In the genomic region with DNA sequence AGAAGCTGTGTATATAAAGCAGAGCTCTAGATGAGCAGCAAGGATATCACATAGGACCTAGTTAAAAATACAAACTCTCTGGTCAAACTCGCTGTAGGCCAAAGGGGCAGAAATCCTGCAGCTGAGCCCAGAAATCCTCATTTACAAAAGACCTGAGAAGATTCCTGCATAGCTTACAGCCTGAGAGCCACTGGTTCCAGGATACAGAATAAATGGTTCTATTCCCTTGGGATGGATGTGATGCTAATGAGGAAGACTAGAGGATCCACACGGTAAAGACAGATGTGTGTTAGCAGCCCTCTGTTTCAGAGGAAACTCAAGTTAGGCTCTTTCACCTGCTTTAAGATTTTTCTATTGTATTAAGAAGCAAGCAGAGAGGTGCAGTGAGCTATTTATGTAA, we compare ENCODE assay signal across 28 mouse cellular contexts.
DNase-seq lines count a peak whose midpoint lies in the region; ATAC-seq and TF ChIP-seq lines count a peak whose summit lies in the region.
"Had no signal": no experiment of that assay in that cellular context is flagged by ENCODE, and none has a peak within 500 bp of the region (broad histone marks: within the 10 kb centered on the region; RNA-seq: fewer than 3 reads in every experiment).

No protein-coding gene starts in this region.

- no peaks in the 10 kb centered on the region for H3K27me3 ChIP-seq in midbrain, embryonic 12.5 days
- H3K27me3 ChIP-seq in midbrain, embryonic 10.5 days (ENCODE audit: low read depth, poor library complexity, severe bottlenecking), result no peaks in the 10 kb centered on the region
- H3K27me3 ChIP-seq in hindbrain, embryonic 12.5 days, result no peaks in the 10 kb centered on the region
- H3K27me3 ChIP-seq: CH12.LX; embryonic facial prominence, embryonic 15.5 days; heart, embryonic 12.5 days; kidney, embryonic 15.5 days; limb, embryonic 12.5 days had no signal

- H3K4me3 ChIP-seq in midbrain, embryonic 12.5 days, result no peak overlapping the region
- H3K4me3 ChIP-seq in midbrain, embryonic 10.5 days, result no peak overlapping the region
- no peak overlapping the region for H3K4me3 ChIP-seq in hindbrain, embryonic 12.5 days
- no peak overlapping the region for H3K4me3 ChIP-seq in olfactory bulb, adult 2 months (ENCODE audit: insufficient read depth, low read depth, low read length)
- H3K4me3 ChIP-seq: embryonic facial prominence, embryonic 15.5 days; heart, embryonic 12.5 days; kidney, embryonic 15.5 days; limb, embryonic 12.5 days had no signal

- H3K4me2 ChIP-seq in midbrain, embryonic 12.5 days (replicated peaks), result no peak overlapping the region
- no peak overlapping the region for H3K4me2 ChIP-seq in hindbrain, embryonic 12.5 days (replicated peaks)
- H3K4me2 ChIP-seq: embryonic facial prominence, embryonic 15.5 days; heart, embryonic 12.5 days; kidney, embryonic 15.5 days; limb, embryonic 12.5 days; liver, embryonic 11.5 days had no signal

- DNase-seq in midbrain, embryonic 10.5 days (ENCODE audit: low spot score), result no peak
- peak; percentile 33 for DNase-seq in mesoderm, embryonic 11.5 days (ENCODE audit: low read depth, low spot score)
- DNase-seq in spleen, postnatal 10 days (ENCODE audit: low spot score in 2 of 2), result no peak
- DNase-seq in gastrocnemius, postnatal 10 days, result no peak
- DNase-seq: adrenal gland, adult 2 months; B cell, adult 2 months; cerebellum, adult 11-12 months; cerebellum, postnatal 25 days; gastrocnemius, postnatal 14 days; heart, adult 18-20 months; heart, postnatal 10 days; layer of hippocampus, adult 9-11 months; liver, postnatal 0 days; thymus, adult 18-20 months; thymus, postnatal 36 days had no signal

- ATAC-seq in midbrain, embryonic 12.5 days (ENCODE audit: low FRiP score, low read depth), result peak; percentile 76
- 0 out of 2 replicates have a peak, but pooled peaks have one; percentile 63 for ATAC-seq in hindbrain, embryonic 12.5 days (ENCODE audit: low FRiP score)
- ATAC-seq: forebrain, embryonic 16.5 days; intestine, postnatal 0 days; liver, postnatal 0 days; lung, postnatal 0 days had no signal

- peaks cover 12% of the 10 kb centered on the region; the same call in 1 of the 2 replicates for H3K4me1 ChIP-seq in midbrain, embryonic 12.5 days
- peaks cover 18% of the 10 kb centered on the region for H3K4me1 ChIP-seq in midbrain, embryonic 10.5 days
- peaks cover 9% of the 10 kb centered on the region; the same call in 1 of the 2 replicates for H3K4me1 ChIP-seq in hindbrain, embryonic 12.5 days
- peaks cover 7% of the 10 kb centered on the region; the same call in 1 of the 2 replicates for H3K4me1 ChIP-seq in olfactory bulb, adult 2 months (ENCODE audit: control insufficient read depth, insufficient read depth, low read length)
- H3K4me1 ChIP-seq: heart, embryonic 12.5 days had no signal

- H3K9me3 ChIP-seq in midbrain, embryonic 12.5 days, result no peaks in the 10 kb centered on the region
- no peaks in the 10 kb centered on the region for H3K9me3 ChIP-seq in midbrain, embryonic 10.5 days (replicated peaks)
- no peaks in the 10 kb centered on the region for H3K9me3 ChIP-seq in hindbrain, embryonic 12.5 days (replicated peaks)
- H3K9me3 ChIP-seq: embryonic facial prominence, embryonic 15.5 days; G1E; heart, embryonic 12.5 days; kidney, embryonic 15.5 days; limb, embryonic 12.5 days had no signal

- no peak overlapping the region for H3K9ac ChIP-seq in midbrain, embryonic 12.5 days (replicated peaks)
- no peak overlapping the region for H3K9ac ChIP-seq in hindbrain, embryonic 12.5 days
- H3K9ac ChIP-seq: embryonic facial prominence, embryonic 15.5 days; heart, embryonic 12.5 days; kidney, embryonic 15.5 days; limb, embryonic 12.5 days; liver, postnatal 0 days had no signal

- TF ChIP-seq CTCF in olfactory bulb, adult 2 months (IDR thresholded peaks at IDR 0.05; ENCODE audit: insufficient read depth, low read depth, low read length), result no peak

- 0 out of 2 replicates have a peak overlapping the region, but pooled peaks have one; percentile 15 for H3K27ac ChIP-seq in midbrain, embryonic 12.5 days (replicated peaks)
- no peak overlapping the region for H3K27ac ChIP-seq in midbrain, embryonic 10.5 days (replicated peaks)
- peak overlapping the region; percentile 60; the same call in 1 of the 2 replicates for H3K27ac ChIP-seq in hindbrain, embryonic 12.5 days
- peak overlapping the region; percentile 66 for H3K27ac ChIP-seq in olfactory bulb, adult 2 months (ENCODE audit: insufficient read depth, low read depth, low read length)
- H3K27ac ChIP-seq: embryonic facial prominence, embryonic 15.5 days; kidney, embryonic 15.5 days; limb, embryonic 12.5 days had no signal

- H3K36me3 ChIP-seq in midbrain, embryonic 12.5 days, result no peaks in the 10 kb centered on the region
- no peaks in the 10 kb centered on the region for H3K36me3 ChIP-seq in midbrain, embryonic 10.5 days
- no peaks in the 10 kb centered on the region for H3K36me3 ChIP-seq in hindbrain, embryonic 12.5 days
- H3K36me3 ChIP-seq: embryonic facial prominence, embryonic 15.5 days; G1E; heart, embryonic 12.5 days; kidney, embryonic 15.5 days; limb, embryonic 12.5 days had no signal

- no peak for TF ChIP-seq POLR2A in olfactory bulb, adult 2 months (IDR thresholded peaks at IDR 0.05; ENCODE audit: insufficient read depth, low read depth, low read length)

- 38% methylated on average over 2 of the region's 2 CpGs for WGBS in midbrain, embryonic 12.5 days
- 60% methylated on average over 2 of the region's 2 CpGs for WGBS in midbrain, embryonic 10.5 days
- WGBS in hindbrain, embryonic 12.5 days, result 30% methylated on average over 2 of the region's 2 CpGs
- 51% methylated on average over 2 of the region's 2 CpGs for WGBS in olfactory bulb, adult 2 months
